Mouse (Mus musculus): ENCODE measurements around the gene Fam98c.
"Not testable (repeated sequence)": the region's sequence is repeated elsewhere in the genome, so short reads cannot be mapped to it uniquely, and the experiment has no call there.

The Fam98c gene

DNA sequence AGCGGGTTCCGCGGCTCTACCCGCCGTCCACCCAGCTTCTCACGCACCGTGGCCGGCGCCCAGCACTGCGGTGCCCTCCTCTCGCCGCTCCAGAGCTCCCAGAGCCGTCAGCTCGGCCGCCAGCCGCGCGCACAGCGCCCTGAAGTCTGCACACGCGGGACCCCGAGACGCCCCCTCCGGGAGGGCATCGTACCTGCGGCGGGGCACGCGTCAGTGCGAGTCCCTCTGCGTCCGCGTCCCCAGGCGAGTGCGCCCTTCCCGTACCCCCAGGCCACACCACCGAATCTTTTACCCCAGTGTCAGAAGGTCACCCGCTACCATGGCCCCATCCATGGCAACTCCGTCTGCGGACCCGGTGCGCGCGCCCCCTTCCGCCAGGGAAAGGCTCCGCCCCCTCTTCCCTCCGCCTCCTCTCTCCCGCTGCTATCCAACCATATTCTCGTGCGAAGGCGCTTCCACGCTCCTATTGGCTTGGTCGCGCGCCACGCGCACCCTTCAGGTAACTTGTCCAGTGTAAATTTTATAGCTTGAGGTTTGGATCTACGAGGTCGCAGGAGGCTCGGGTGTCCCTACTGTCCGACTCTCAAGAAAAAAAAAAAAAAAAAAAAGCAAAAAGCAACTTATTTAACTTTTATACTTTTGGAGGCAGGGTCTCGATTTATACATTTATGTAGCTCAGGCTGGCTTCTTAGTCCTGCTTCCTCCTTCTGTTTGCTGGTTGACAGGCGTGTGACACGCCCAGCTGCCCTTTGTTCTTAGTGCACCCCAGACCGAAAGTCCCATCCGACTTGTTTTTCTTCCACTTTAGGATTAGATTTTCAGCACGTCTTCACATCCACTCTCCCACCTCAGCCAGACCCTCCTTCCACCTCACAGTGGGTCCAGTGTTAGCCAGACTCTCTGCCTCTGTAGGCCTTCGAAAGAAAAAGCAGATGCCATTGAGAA is at the start of gene Fam98c:
Gene Fam98c (minus strand): TSS at position 397 of the 945 bp plus-strand sequence.
- DNase-seq: peak; percentile 92

DNA sequence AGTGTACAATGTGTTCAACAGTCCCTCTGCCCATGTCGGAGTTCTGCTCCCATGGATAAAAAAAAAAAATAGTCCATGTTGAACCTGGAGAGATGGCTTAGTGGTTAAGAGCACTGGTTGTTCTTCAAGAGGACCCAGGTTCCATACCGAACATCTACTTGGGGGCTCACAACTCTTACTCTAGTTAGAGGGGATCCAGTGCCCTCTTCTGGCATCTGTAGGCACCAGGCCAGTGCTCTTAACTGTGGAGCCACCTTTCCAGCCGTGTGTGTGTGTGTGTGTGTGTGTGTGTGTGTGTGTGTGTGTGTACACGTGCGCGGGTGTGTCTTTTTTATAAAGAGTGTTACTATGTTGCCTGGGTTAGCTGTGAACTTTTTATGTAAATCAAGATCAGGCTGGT is 46.5 kb upstream of the Fam98c start:
- DNase-seq: no peak

DNA sequence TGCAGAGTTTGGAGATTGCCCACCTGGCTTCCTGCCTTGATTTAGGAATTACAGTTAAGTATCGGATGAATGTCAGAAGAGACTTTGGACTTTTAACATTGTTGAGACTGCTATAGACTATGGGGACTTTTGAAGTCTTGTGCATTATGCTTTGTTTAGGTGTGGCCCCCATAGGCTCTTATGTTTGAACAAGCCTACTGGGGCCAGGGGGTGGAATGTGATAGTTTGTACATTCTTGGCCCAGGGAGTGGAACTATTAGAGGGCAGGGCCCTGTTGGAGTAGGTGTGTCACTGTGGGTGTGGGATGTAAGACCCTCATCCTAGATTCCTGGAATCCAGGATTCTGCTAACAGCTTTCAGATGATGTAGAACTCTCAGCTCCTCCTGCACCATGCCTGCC is 38.2 kb upstream of the Fam98c start:
- not testable (repeated sequence) for DNase-seq

DNA sequence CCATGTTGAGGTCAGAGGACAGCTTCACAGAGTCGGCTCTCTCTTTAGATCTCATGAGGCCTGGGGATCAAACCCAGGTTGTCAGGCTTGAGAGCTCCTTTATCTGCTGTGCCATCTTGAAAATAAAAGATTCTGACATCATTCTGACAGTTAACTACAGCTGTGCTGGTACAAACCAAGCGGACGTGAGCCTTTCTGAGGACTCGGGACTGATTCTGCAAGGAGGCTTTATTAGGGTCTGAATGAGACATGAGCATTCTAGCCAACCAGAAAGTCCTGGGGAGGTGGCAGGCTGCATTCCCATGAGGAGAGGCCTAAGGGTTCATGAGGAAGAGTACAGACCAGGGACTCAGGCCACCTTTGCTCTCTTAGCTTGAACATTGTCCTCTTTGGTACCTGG is 25.3 kb upstream of the Fam98c start:
- DNase-seq: not testable (repeated sequence)

DNA sequence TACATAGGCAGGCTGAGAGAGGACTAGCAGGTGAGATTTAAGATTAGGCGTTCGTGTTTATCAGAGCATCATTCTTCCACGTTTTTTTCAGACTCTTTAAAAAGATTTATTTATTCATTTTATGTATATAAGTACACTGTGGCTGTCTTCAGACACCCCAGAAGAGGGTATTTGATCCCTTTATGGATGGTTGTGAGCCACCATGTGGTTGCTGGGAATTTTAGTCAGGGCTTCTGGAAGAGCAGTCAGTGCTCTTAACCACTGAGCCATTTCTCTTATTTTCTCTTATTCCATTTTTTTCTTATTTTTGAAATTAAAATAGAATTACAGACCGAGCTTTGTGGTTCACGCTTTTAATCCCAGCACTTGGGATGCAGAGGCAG is 24.8 kb upstream of the Fam98c start:
- no peak for DNase-seq

DNA sequence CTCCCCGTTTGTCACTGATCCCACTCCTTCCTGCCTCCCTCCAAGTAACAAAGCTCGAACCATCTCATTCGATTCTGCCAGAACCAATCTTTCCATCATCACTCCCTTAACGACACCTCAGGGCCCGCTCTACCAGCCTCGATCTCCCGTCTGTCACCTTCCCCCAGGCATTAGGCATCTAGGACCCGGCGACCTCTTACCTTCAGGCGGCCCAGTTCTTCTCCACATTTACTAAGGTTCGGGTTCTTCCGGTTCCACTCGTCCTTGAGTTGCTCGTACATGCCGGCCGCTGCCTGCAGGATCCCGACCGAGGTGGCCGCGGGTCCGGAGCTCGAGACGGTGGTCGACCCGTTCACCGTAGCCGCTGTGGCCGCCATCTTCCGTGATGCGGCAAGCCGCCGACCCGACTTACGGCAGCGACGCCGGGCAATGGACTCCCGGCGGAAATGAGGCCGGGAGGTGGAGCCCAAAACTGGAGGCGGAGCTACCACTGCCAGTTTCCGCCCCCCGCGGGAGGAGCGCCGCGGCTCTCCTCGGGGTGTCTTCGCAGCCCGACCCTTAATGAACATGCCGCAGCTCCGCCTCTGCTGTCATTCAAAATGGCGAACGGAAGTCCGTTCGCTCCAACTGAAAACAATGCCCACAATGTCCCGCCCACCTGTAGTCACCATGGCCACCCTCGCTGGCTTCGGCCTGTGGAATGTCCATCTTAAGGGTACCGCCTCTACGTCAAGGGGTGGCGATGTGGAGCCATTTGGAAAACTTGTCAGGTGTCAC is 24.2 kb upstream of the Fam98c start, which contains the start of gene Psmd8:
Gene Psmd8 (minus strand): TSS at position 625 of the 777 bp plus-strand sequence.
- DNase-seq: peak; percentile 97

DNA sequence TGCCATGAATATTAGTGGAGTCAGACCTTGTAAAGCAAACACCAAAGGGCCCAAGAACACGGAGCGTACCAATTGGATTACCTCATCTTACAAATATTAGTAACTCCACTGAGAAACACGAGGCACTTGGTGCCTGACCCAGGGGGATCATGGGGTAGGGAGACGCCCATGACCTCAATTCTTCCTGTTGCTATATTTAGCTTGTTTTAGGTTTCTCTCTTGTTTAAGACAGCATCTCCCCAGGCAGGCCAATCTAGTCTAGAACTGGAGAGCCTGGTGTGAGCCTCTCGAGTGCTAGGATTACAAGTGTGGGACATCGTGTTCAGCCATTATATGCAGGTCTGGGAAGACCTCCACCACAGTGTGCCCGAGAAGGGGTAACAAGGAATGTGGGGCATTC is 23.3 kb upstream of the Fam98c start:
- DNase-seq: no peak

DNA sequence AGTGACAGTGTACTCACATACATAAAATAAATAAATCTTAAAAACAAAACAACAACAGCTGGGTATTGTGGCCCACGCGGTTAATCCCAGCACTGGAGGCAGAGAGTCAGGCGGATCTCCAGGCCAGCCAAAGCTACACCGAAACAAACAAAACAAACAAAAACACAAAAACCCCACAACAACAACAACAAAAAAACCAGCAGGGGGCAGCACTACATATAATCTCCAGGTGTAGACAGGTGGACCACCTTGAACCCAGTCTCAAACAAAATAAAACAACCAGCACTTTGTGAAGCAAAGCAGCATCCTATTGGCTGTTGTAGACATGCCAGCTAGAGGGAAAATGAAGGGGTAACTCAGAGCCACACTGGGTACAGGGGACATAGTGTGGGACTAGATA is 22.1 kb upstream of the Fam98c start:
- no peak for DNase-seq

DNA sequence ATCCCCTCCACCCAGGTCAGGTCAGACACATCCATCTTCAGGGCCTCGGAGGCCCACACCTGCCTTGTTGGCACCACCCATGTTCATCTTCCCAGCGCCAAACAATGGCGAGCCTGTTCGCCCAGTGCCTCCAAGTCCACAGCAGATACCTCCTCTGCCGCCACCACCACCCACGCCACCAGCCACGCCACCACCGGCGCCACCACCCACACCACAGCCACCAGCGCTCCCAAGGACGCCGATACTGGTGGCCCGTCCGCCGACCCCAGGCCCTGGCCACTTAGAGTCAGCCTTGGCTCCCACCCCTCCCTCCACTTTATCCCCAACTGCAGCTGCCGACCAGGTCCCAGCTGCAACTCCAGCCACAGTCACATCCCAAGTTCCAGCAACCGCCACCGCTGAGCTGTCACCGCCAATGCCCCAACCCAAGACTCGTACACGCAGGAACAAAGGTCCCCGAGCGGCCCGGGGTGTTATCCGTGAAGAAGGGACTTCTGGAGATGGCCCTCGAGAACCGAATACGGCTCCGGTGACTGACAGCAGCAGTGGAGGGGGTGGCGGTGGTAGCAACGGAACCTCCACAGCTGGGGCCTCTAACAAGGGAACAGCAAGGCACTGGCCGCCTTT is 16.5 kb upstream of the Fam98c start:
- DNase-seq: no peak

DNA sequence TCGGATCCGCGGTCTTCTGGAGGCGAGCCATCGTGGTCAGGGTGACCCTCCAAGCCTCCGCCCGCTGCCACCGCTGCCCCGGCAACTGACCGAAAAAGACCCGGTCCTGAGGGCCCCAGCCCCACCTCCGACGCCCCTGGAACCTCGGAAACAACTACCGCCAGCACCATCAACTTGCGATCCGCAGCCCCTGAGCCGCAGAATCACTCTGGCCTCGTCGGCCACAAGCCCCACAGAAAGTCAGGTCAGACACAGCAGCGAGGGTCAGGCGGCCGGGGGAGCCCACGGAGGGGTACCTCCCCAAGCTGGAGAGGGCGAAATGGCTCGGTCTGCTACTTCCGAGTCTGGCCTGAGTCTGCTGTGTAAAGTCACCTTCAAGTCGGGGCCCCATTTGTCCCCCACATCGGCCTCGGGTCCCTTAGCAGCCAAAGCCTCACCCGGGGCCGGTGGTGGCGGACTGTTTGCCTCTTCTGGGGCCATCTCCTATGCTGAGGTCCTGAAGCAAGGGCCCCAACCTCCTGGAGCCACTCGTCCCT is 15.6 kb upstream of the Fam98c start:
- DNase-seq: no peak

DNA sequence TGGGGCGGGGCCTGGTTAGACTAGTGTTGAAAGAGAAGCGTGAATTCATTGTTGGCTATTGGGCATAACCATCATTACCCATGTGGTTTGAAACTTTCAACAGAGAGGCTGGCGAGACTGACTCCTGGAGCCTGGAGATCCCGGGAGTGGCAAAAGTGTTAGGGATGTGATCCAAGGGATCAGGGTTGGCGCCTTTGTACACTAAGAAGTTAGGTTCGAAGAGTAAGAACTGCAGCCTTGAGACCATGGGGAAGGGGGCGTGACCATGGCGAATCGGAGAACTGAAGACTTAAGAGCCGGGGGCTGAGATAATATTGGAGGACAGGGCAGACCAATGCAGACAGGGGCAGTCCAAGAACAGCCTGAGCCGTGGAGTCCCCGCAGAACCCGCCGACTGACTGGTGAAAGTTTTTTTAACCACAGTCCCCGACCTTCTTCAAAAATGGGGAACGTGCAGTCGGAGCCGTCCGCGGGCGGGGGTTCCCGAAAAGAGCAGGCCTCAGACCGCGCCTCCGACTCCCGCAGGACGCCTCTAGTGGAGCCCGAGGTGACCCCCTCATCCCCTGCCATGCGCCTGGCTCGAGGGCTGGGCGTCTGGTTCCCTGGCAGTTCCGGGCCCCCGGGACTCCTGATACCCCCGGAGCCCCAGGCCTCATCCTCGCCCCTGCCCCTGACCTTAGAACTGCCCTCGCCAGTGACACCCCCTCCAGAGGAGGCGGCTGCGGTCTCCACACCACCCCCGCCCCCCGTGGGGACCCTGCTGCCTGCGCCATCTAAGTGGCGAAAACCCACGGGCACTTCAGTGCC is 14.9 kb upstream of the Fam98c start:
- no peak for DNase-seq

DNA sequence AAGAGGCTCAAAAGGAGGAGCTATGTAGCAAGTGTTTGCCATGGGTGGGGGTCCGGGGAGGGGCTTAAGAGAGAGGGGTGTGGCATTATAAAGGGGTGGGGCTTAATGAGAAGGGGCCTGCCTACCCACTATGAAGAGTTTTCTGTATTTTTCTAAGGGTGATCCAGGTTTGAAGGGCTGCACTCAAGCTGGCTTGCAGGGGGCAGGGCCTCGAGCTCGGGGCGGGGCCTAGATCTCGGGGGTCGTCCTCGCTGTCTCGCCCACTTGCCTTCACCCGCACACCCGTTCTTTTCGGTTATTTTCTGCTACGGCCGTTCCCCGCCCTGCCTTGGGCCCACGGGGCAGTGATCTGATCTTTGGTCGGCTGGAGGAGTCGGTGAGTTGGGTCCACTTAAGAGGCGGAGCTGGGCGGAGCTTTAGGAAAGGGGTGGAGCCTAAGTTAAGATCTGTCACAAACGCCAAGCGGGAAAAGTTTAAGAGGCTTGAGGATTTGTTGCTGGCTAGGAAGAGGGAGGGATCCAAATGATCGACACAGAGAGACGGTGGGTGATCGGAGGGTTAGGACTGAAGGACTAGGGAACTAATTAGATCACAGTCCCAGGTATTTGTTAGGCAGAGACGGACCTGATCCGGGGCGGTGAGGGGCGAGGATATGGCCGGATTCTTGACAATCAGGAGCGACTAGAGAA is 14.2 kb upstream of the Fam98c start, which contains the start of the genes Ggn and Spred3:
Gene Ggn (plus strand): TSS at position 145 of the 689 bp plus-strand sequence.
Gene Spred3 (minus strand): TSS at position 346 of the 689 bp plus-strand sequence.
- peak; percentile 36 for DNase-seq

DNA sequence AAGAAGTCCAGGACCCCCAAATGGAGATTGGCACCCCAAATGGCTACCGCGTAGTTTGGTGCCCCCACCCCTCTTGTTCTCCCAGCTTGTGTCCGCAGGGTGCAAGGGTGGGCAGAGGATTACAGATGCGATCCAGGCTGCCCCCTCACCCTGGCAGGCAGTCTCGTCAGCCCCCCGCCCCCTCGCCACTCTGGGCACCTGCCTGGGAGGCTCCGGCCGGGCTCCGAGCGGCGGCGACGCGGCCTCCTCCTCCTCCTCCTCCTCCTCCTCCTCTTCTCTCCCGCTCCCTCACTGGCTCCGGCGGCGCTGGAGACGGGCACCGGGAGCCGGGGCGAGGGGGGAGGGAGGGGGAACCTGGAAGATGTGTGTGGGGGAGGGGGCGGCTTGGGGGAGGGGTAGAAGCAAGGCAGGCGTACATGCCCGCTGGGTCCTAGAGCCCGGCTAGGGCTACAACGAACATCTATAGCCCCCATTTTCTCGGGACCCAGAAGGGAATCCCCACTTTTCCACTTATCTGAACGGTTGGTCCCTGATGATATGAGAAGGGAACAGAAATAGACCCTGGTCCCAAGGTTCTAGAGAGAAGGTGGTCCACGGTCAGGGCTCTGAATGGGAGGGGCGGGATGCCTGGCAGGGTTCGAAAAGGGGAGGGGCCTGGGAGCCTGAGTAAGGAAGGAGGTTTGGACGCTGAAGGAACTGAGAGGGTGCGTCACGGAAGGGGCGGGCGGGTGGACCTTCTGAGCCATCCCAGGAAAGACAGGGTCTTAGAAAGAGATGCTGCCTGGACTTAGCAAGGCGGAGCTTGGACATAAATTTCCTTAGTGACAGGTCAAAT is 13.4 kb upstream of the Fam98c start:
- peak; percentile 85 for DNase-seq

DNA sequence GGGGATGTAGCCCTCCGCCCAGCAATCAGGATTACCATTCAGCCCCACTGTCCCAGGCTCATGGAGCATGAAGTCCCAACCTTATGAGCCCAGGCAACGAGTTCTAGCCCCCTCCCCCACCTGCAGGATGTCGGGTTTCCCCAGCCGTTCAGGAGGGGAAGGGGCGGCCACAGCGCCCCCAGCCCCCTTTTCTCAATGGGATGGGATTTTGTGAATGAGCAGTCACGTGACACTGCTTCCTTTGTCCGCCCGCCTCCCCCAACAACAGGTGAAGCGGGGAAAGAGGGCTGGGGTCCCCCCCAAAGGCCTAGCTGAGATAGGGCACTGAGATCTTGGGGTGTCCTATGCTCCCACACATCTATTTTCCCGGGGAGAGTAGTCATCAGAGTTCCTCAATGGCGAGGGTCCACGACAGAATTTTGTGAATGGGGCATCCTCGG is 12.8 kb upstream of the Fam98c start:
- peak; percentile 32 for DNase-seq

DNA sequence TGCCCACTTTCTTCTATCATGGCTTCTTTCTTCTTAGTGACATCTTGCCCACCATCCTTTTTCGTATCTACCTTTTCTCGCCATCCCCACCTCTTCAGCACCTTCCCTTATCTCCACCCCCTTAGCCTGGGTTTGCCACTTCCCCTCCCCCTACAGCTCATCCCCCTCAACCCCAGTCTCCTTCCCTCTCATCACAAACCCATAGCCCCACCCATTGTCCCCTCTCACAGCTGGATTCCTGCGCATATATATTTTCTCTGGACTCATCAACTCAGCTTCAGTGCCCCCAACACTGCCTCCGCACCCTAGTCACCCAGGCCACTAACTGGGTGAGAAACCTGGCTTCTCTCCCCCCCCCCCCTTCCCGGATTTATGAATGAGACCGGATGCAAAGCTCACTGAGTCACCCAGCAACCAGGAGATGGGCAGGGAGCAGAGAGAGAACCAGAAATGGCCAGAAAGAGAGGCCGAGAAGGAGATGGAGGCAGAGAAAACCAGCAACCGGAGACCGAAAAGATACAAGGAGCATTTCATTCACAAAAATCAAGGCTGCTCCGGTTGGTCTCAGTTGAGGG is 12.2 kb upstream of the Fam98c start:
- DNase-seq: no peak

DNA sequence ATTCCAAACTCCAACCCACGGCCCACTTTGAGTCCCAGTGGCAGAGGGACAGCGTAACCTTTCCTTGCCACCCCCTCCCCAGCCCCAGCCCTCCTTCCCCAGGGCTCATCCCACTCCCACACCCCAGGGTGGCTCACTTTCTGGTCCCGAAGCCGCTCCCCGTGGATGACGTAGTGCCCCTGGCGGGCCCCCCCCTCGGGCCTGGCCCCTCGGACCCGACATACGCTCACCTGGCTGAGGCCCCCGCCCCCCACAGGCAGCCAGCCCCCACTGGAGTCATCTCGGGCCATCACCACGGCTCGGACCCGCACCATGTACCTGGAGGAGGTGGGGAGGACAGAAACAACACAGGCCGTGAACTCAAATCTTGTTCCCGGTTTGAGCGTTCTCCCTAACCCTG is 11.6 kb upstream of the Fam98c start:
- no peak for DNase-seq

DNA sequence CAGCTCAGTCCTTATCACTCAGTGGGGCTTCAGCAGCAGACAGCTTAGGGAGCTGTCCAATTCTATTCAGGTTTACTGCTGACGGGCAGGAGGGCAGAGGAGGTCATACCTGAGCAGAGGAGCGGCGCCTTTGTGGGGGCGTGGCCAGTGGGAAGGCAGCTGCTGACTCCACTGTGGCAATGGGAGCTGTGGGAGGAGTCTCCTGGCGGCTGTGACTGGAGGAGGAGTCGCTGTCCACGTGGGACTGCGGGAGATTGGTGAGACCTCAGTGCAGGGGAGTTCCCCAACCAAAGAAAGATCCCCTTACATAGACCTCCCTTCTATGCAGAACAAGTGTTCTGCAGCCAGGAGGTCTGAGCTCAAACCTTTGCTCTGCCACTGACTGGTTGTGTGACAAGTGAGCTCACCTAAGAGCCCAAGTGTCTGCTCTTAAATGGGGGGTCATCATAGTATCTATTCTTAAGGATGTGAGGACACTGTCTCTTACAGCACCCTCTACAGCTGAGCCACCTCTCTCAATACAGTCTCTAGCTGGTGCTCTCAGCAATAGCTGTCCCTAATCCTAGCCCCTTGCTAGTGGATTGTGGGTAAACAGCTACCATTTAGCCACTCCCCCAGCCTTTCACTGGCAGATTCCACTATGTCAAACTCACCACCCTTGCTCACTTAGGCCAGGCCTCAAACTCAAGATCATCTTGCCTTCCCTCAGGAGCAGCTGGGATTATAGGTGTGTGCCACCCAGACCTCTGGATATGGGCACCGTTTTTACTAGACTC is 6.9 kb upstream of the Fam98c start:
- DNase-seq: no peak

DNA sequence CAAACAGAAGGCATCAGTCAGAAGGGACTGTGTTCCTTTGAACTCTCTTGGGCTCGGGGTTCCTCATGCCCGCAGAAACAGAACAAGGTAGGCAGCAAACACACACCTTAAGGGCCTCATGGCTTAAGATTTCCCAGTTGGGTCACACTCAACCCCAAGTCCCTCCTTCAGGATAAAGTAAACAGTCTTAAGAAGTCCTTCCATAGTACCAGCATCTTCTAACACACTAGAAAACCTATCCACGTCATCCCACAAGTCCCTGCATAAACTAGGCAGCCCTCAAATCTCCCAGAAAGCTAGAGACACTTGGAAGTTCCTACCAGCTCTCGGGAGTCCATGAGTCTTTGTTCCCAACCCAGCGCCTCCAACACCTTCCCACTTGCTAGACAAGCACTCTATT is 6.3 kb upstream of the Fam98c start:
- DNase-seq: no peak

DNA sequence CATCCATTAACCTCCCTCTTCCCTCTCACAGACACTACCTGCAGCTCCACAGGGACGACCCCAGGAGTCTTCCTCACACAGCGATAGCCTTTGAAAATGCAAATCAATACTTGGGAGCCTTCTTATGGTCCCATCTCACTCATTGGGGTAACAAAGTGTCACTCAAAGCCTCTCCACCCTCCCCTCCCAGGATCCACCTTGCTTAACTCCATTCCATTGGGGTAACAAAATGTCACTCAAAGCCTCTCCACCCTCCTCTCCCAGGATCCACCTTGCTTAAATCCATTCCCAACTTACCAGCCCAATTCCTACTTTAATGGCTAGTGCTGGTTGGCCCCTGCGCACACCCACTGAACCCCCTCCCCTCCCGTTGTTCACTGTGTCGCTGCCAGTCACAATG is 2.2 kb upstream of the Fam98c start:
- DNase-seq: no peak

Data from right cerebral cortex, adult 18-20 months (tissue).